Mouse (Mus musculus): ENCODE data around the gene Ntng1. TPM values are rescaled to one million over a fixed set of nuclear protein-coding genes. Genes with fewer than 3 reads are reported as not detected.
A peak's percentile ranks its signal among the peaks of the same experiment; 100 is the strongest.

Ntng1 gene
- polyA plus RNA-seq, 1 experiment from 2014 or later = 12.2 TPM

DNA sequence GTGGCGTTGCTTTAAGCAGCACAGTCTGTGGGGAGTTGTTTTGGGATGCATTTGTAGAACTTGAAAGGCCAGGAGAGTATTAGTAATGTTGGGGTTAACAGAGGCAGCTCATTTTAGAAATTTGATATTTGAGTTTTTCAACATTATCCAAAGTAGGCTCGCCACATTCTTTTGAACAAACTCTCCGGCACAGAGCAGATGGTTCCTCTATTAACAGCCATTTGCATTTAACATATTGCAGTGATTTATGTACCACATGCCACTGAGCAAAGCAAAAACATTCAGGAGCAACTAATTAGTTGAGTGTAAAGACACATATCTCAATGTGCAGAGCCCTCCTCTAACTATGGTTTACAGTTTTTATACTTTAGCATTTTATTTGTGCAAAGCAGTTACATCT, 224.8 kb downstream of the Ntng1 start:
- 62% methylated on average over 3 of the region's 3 CpGs for WGBS
- Histone ChIP-seq H3K9me3 (replicated peaks; ENCODE audit: control insufficient read depth, low read length) (no peaks in the 10 kb centered on the region), H3K4me3 (ENCODE audit: low read depth, low read length) (no peak overlapping the region), H3K4me1 (ENCODE audit: control insufficient read depth, insufficient read depth, low read length) (no peaks in the 10 kb centered on the region), H3K9ac (ENCODE audit: low read length) (no peak overlapping the region), H3K4me2 (ENCODE audit: low read length) (no peak overlapping the region), H3K36me3 (ENCODE audit: control insufficient read depth, insufficient read depth, low read length) (no peaks in the 10 kb centered on the region), H3K27ac (ENCODE audit: low read depth, low read length) (0 out of 2 replicates have a peak overlapping the region, but pooled peaks have one; percentile 0), H3K27me3 (replicated peaks; ENCODE audit: control insufficient read depth, insufficient read depth, low read length) (no peaks in the 10 kb centered on the region)
- DNase-seq (ENCODE audit: low spot score) = peak; percentile 70
- peak; percentile 79 for ATAC-seq

DNA sequence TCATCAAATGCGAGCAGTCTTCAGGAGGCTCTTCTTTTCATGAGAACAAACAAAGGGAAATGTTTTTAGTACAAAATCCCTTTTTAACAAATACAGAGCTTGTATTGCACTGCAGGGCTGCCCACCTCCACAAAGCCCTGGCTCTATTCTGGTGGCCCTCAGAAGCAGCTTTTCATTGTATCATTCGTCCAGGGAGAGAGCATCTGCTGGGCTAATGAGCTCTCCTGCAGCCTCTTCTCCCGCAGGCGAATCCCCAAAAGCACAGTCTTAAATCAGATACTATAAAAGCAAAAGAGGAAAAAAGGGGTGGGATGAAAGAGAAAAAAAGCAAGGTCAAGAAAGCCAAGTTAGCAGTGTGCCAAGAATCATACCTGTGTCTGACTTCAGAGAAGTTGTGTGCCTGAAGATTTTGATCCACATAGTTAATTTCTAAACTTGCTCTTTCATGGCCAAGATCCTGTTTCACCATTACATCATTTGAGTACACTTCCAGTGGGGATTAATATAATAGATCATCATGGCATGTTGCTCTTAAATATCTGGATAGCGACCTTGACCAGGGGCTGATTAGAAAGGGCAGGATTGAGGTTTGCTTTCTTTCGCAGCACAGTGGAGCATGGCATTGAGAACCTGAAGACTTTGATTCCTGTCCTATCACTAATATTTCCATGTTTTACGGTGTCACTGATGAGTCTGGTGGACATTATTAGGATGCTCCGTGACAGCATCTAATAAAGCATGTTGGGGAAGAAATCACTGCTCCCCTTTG, 225.7 kb downstream of the Ntng1 start:
- 49% methylated on average over 8 of the region's 8 CpGs for WGBS
- H3K27ac ChIP-seq (ENCODE audit: low read depth, low read length) = 0 out of 2 replicates have a peak overlapping the region, but pooled peaks have one; percentile 0

GRCm38 (mm10) chr3:109917077-109917476, 226.7 kb downstream of the Ntng1 start:
- peak; percentile 25 for DNase-seq (ENCODE audit: low spot score)
- Histone ChIP-seq H3K36me3 (ENCODE audit: control insufficient read depth, insufficient read depth, low read length) (no peaks in the 10 kb centered on the region), H3K4me1 (ENCODE audit: control insufficient read depth, insufficient read depth, low read length) (no peaks in the 10 kb centered on the region), H3K27ac (ENCODE audit: low read depth, low read length) (no peak overlapping the region), H3K4me3 (ENCODE audit: low read depth, low read length) (no peak overlapping the region), H3K9ac (ENCODE audit: low read length) (no peak overlapping the region), H3K4me2 (ENCODE audit: low read length) (no peak overlapping the region), H3K27me3 (replicated peaks; ENCODE audit: control insufficient read depth, insufficient read depth, low read length) (no peaks in the 10 kb centered on the region), H3K9me3 (replicated peaks; ENCODE audit: control insufficient read depth, low read length) (no peaks in the 10 kb centered on the region)
- no peak for ATAC-seq
- WGBS = 43% methylated on average over 4 of the region's 4 CpGs

More for the DNA sequence above, 225.7 kb downstream of the Ntng1 start:
- DNase-seq (ENCODE audit: low spot score) = peak; percentile 58
- Histone ChIP-seq H3K9me3 (replicated peaks; ENCODE audit: control insufficient read depth, low read length) (no peaks in the 10 kb centered on the region), H3K4me2 (ENCODE audit: low read length) (no peak overlapping the region), H3K27me3 (replicated peaks; ENCODE audit: control insufficient read depth, insufficient read depth, low read length) (no peaks in the 10 kb centered on the region), H3K9ac (ENCODE audit: low read length) (no peak overlapping the region), H3K4me1 (ENCODE audit: control insufficient read depth, insufficient read depth, low read length) (no peaks in the 10 kb centered on the region), H3K36me3 (ENCODE audit: control insufficient read depth, insufficient read depth, low read length) (no peaks in the 10 kb centered on the region), H3K4me3 (ENCODE audit: low read depth, low read length) (no peak overlapping the region)
- ATAC-seq = peak; percentile 70

DNA sequence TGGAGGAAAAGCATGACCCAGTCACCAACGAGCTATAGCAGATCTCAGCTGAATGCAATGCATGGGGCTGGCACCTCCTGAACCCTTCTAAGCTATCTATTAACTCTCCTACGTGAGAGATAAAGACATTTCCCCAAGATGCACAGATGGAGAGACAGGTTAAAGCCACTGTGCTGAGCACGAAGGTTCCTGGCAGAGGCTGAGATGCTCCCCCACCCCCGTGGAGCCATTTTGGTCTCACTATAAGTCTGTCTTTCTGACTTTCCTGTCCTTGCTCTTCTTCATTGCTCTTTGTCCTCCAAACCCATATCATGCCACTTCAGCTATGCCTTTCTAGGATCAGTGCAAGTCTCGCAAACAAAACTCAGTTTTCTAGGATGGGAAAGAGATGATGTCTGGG, 229.6 kb downstream of the Ntng1 start:
- ATAC-seq (no peak), DNase-seq (ENCODE audit: low spot score) (no peak)
- 79% methylated on average over 5 of the region's 5 CpGs for WGBS
- H3K9ac ChIP-seq (ENCODE audit: low read length) = no peak overlapping the region
- no peaks in the 10 kb centered on the region for H3K9me3 ChIP-seq (replicated peaks; ENCODE audit: control insufficient read depth, low read length)
- no peaks in the 10 kb centered on the region for H3K27me3 ChIP-seq (replicated peaks; ENCODE audit: control insufficient read depth, insufficient read depth, low read length)
- H3K4me2 ChIP-seq (ENCODE audit: low read length) = no peak overlapping the region
- H3K4me3 ChIP-seq (ENCODE audit: low read depth, low read length) = no peak overlapping the region
- H3K4me1 ChIP-seq (ENCODE audit: control insufficient read depth, insufficient read depth, low read length) = no peaks in the 10 kb centered on the region
- no peaks in the 10 kb centered on the region for H3K36me3 ChIP-seq (ENCODE audit: control insufficient read depth, insufficient read depth, low read length)
- no peak overlapping the region for H3K27ac ChIP-seq (ENCODE audit: low read depth, low read length)

DNA sequence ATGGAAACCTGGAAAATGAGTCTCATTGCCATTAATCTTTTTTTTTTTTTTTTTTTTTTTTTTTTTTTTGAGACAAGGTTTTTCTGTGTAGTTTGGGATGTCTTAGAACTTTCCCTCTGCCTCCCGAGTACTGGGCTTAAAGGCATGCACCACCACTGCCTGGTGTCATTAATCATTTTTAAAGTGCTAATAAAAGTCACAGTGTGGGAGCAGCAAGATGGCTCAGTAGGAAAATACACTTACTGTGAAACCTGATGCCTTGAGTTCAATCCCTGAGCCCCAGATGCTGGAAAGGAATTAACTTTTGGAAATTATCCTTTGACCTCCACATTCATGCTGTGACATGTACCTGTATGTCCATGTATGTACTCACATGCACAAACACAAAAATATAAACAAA, 253.2 kb downstream of the Ntng1 start:
- Histone ChIP-seq H3K9ac (ENCODE audit: low read length) (no peak overlapping the region), H3K9me3 (replicated peaks; ENCODE audit: control insufficient read depth, low read length) (no peaks in the 10 kb centered on the region), H3K4me1 (ENCODE audit: control insufficient read depth, insufficient read depth, low read length) (no peaks in the 10 kb centered on the region), H3K27ac (ENCODE audit: low read depth, low read length) (no peak overlapping the region), H3K36me3 (ENCODE audit: control insufficient read depth, insufficient read depth, low read length) (no peaks in the 10 kb centered on the region), H3K27me3 (replicated peaks; ENCODE audit: control insufficient read depth, insufficient read depth, low read length) (no peaks in the 10 kb centered on the region), H3K4me2 (ENCODE audit: low read length) (no peak overlapping the region), H3K4me3 (ENCODE audit: low read depth, low read length) (no peak overlapping the region)
- WGBS = 72% methylated on average over 1 of the region's 1 CpGs
- DNase-seq (ENCODE audit: low spot score) (no peak), ATAC-seq (no peak)

GRCm38 (mm10) chr3:109885672-109886071, 258.1 kb downstream of the Ntng1 start:
- DNase-seq (ENCODE audit: low spot score) (peak; percentile 11), ATAC-seq (no peak)
- 86% methylated on average over 4 of the region's 4 CpGs for WGBS
- Histone ChIP-seq H3K9ac (ENCODE audit: low read length) (no peak overlapping the region), H3K36me3 (ENCODE audit: control insufficient read depth, insufficient read depth, low read length) (no peaks in the 10 kb centered on the region), H3K4me1 (ENCODE audit: control insufficient read depth, insufficient read depth, low read length) (no peaks in the 10 kb centered on the region), H3K4me2 (ENCODE audit: low read length) (no peak overlapping the region), H3K9me3 (replicated peaks; ENCODE audit: control insufficient read depth, low read length) (no peaks in the 10 kb centered on the region), H3K27me3 (replicated peaks; ENCODE audit: control insufficient read depth, insufficient read depth, low read length) (no peaks in the 10 kb centered on the region), H3K4me3 (ENCODE audit: low read depth, low read length) (no peak overlapping the region), H3K27ac (ENCODE audit: low read depth, low read length) (no peak overlapping the region)

- H3K27me3 ChIP-seq (replicated peaks; ENCODE audit: control insufficient read depth, insufficient read depth, low read length) = no peaks in the 10 kb centered on the region
- no peaks in the 10 kb centered on the region for H3K36me3 ChIP-seq (ENCODE audit: control insufficient read depth, insufficient read depth, low read length)
- no peak for DNase-seq (ENCODE audit: low spot score)
- no peak overlapping the region for H3K9ac ChIP-seq (ENCODE audit: low read length)
- no peak overlapping the region for H3K4me2 ChIP-seq (ENCODE audit: low read length)
- H3K4me3 ChIP-seq (ENCODE audit: low read depth, low read length) = no peak overlapping the region
- H3K9me3 ChIP-seq (replicated peaks; ENCODE audit: control insufficient read depth, low read length) = no peaks in the 10 kb centered on the region
- no peak for ATAC-seq
- 85% methylated on average over 4 of the region's 4 CpGs for WGBS
- H3K27ac ChIP-seq (ENCODE audit: low read depth, low read length) = no peak overlapping the region
- no peaks in the 10 kb centered on the region for H3K4me1 ChIP-seq (ENCODE audit: control insufficient read depth, insufficient read depth, low read length)
Measured at GRCm38 (mm10) chr3:109879061-109879460, 264.8 kb downstream of the Ntng1 start.

GRCm38 (mm10) chr3:109871986-109872385, 271.8 kb downstream of the Ntng1 start:
- ATAC-seq (no peak), DNase-seq (ENCODE audit: low spot score) (no peak)
- H3K4me2 ChIP-seq (ENCODE audit: low read length) = no peak overlapping the region
- no peaks in the 10 kb centered on the region for H3K9me3 ChIP-seq (replicated peaks; ENCODE audit: control insufficient read depth, low read length)
- no peaks in the 10 kb centered on the region for H3K4me1 ChIP-seq (ENCODE audit: control insufficient read depth, insufficient read depth, low read length)
- no peak overlapping the region for H3K4me3 ChIP-seq (ENCODE audit: low read depth, low read length)
- no peaks in the 10 kb centered on the region for H3K27me3 ChIP-seq (replicated peaks; ENCODE audit: control insufficient read depth, insufficient read depth, low read length)
- no peaks in the 10 kb centered on the region for H3K36me3 ChIP-seq (ENCODE audit: control insufficient read depth, insufficient read depth, low read length)
- no peak overlapping the region for H3K9ac ChIP-seq (ENCODE audit: low read length)
- H3K27ac ChIP-seq (ENCODE audit: low read depth, low read length) = no peak overlapping the region
- 92% methylated on average over 17 of the region's 17 CpGs for WGBS

- Histone ChIP-seq H3K4me1 (ENCODE audit: control insufficient read depth, insufficient read depth, low read length) (no peaks in the 10 kb centered on the region), H3K4me2 (ENCODE audit: low read length) (no peak overlapping the region), H3K27me3 (replicated peaks; ENCODE audit: control insufficient read depth, insufficient read depth, low read length) (no peaks in the 10 kb centered on the region), H3K9ac (ENCODE audit: low read length) (no peak overlapping the region), H3K27ac (ENCODE audit: low read depth, low read length) (no peak overlapping the region), H3K36me3 (ENCODE audit: control insufficient read depth, insufficient read depth, low read length) (no peaks in the 10 kb centered on the region), H3K9me3 (replicated peaks; ENCODE audit: control insufficient read depth, low read length) (no peaks in the 10 kb centered on the region), H3K4me3 (ENCODE audit: low read depth, low read length) (no peak overlapping the region)
- 79% methylated on average over 1 of the region's 1 CpGs for WGBS
- ATAC-seq = no peak
- no peak for DNase-seq (ENCODE audit: low spot score)
Measured at GRCm38 (mm10) chr3:109858276-109858675, 285.5 kb downstream of the Ntng1 start.
